Mouse (Mus musculus) B cell, adult 2 months (primary cell): ENCODE results near the gene Nxnl2.
"Not testable (repeated sequence)": the region's sequence is repeated elsewhere in the genome, so short reads cannot be mapped to it uniquely, and the experiment has no call there.

Experiments
- DNase-seq, 2 experiments: peaks; one replicate each; pipeline ENCODE4 v3.0.0; 2022

Nxnl2 gene

DNA sequence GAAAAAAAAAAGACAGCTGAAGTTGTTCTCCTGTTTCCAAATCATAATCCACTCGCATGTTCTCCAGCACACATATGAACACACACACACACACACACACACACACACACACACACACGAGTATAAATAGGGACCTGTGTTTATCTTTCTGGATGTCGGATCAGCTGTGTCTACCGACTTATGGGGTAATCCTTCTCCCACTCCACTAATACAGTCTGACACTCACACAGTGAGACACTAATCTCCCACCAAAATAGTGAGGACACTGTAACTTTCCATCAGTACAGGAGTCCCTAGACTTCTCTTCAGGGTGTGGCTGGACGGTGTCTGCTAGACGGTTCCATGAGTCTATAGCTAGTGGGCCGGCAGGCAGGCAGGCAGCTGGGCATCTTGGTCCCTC is 11.4 kb downstream of the Nxnl2 start:
- DNase-seq, result no peak

- no peak for DNase-seq
These were observed 14.1 kb downstream of the Nxnl2 start for GRCm38 (mm10) chr13:51184896-51185295.

- no peak for DNase-seq
These were observed 19.5 kb downstream of the Nxnl2 start for GRCm38 (mm10) chr13:51190336-51190735.

DNA sequence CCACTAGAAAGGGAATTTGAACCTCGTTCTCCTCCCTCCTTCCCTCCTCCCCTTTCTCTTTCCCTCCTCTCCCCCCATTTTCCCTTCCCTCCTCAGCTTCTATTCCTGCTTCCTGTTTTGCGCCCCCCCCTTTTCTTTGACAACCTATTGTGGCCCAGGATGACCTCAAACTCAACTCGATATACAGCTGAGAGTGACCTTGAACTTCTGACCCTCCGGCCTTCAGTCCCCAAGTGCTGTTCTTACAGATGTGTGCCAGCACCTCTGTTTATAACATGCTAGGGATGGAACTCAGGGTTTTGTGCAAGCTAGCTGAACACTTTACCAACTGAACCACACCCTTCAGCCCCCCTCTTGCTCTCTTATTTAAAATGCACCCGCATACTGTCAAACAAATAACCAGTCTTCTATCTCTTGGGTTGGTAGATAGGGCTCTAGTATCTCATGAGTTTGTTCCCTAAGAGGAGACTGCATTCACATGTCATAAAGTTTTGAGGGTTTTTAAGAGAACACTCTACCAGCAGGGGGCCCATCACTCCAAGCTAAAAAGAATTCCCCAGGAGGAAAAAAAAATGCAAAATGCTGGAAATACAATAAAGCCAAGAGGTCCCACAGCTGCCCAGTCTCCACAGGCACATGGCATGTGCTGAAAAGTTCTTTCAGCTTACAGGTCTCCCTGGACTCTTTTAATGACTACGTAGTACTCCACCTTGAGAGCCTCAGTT is 20.8 kb downstream of the Nxnl2 start:
- DNase-seq, result no peak

DNA sequence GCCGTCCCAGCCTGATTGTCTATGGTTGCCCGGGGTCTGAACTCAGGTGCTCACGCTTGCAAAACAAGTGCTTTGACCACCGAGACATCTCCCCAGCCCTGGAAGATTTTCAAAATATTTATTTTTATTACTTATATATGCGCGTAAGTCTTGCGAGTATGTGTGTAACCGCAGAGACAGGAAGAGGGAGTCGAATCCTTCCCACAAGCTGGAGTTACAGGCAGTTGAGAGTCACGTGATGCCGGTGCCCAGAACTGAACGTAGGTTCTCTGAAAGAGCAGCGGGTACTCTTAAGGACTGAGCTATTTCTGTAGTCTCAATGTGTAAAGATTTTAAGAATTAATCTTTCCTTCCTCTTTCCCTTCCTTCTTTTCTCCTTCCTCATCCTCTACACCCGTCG is 23.1 kb downstream of the Nxnl2 start:
- no peak for DNase-seq

DNA sequence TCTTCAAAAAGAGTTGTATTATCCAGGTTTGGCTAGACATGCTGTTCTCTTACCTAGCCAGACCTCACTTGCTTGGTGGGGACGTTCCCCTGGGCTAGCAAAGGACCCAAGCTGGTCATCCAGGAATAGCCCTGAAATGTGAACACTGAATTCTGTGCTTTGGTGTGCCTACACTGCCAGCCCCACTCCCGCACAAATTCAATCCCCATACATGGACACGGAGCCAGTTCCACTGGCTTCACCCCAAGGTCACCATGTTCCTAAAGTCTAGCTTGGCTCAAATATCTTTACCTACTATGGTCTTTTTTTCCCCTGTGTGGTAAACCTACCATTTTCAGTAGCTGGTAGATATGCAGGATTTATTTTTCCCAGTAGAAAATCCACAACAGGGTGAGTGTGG is 26.9 kb downstream of the Nxnl2 start:
- DNase-seq, result no peak

- DNase-seq, result no peak
These were observed 27.4 kb downstream of the Nxnl2 start for GRCm38 (mm10) chr13:51198186-51198585.

DNA sequence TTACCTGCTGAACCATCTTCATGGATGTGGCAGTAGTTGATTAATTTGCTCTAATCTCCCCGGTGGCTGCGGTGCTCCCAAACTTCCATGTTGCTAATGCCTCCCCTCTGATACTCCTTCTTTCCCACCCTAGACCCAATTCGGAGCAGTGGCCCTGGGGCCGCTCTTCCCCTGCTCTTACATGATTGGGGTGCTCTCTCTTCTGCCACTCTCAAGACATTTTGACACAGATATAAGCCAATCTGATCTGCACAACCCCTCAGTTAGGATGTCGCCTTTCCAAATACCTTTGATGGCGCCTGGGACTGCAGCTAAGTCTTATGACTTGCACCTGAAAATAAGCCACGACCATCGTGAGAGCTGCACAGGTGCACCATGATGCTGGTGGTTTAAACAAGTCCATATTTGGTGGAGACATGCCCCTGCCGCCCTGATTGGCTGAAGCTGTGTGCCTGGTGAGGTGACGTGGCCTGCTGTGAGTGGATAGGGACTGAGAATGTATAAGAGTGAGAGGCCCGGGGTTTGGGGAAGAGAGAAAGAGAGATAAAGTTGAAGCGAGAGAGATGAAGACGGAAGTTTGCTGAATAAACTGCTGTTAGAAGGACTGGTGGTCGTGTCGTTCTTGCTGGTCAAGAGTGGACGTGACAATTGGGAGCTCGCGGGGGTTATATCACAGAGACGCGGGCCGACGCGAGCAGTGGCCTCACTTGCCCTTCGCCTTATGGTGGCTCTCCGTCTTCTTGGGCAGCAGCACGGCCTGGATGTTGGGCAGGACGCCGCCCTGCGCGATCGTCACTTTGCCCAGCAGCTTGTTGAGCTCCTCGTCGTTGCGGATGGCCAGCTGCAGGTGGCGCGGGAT is 31.4 kb downstream of the Nxnl2 start:
- DNase-seq, result peak in 1 of 2 experiments; percentile 6

GRCm38 (mm10) chr13:51202844-51203173 is 32.0 kb downstream of the Nxnl2 start:
- peak; percentile 58 to 65 for DNase-seq

GRCm38 (mm10) chr13:51203467-51203866 is 32.6 kb downstream of the Nxnl2 start:
- DNase-seq, result no peak

GRCm38 (mm10) chr13:51204081-51204480 is 33.3 kb downstream of the Nxnl2 start:
- DNase-seq, result not testable (repeated sequence)

GRCm38 (mm10) chr13:51207965-51208364 is 37.1 kb downstream of the Nxnl2 start:
- DNase-seq, result no peak

GRCm38 (mm10) chr13:51208378-51209100 is 37.7 kb downstream of the Nxnl2 start:
- DNase-seq, result no peak

- peak in 1 of 2 experiments; percentile 13 for DNase-seq
These were observed 39.8 kb downstream of the Nxnl2 start for GRCm38 (mm10) chr13:51210639-51211038.

DNA sequence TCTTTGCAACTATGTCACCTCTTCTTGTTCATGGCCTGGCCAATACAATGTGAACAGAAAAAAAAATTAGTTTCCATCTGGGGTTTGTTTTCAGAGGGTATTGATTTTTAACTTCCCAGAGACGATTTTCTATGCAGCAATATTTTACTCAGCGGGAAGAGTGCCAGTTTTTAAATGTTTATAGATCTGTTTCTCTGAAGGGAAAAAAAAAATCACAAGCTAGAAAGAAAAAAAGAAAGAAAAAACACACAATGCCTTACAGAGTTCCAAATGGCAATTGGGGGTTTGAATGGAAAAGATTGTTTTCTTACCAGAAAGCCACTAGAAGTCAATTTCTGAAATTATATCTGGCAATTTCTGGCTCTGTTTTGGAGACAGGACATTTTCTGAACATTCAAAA is 43.9 kb downstream of the Nxnl2 start:
- no peak for DNase-seq

DNA sequence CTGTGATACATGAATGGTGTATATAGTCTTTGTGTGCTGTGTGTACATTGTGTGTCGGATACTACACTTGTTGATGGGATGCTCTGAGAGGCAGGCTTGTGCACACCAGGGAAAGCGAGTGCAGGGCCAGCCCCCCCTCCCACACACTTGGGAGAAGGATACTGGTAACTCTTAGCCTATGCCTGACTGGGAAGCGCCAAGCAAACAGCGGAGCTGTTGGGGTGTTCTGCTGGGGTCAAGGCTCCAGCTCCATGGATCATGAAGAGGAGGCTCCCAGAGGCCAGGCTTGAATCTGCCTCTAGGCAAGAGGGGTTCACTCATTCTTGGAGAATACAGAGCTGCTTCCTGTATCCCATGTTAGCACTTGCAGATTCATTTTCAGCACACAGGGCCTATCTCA is 50.1 kb downstream of the Nxnl2 start:
- DNase-seq, result no peak

GRCm38 (mm10) chr13:51221425-51222160 is 50.8 kb downstream of the Nxnl2 start:
- DNase-seq, result no peak
